Mouse (Mus musculus): ENCODE measurements around the gene Ankrd31.
"Not testable (repeated sequence)": the region's sequence is repeated elsewhere in the genome, so short reads cannot be mapped to it uniquely, and the experiment has no call there.

The Ankrd31 gene

DNA sequence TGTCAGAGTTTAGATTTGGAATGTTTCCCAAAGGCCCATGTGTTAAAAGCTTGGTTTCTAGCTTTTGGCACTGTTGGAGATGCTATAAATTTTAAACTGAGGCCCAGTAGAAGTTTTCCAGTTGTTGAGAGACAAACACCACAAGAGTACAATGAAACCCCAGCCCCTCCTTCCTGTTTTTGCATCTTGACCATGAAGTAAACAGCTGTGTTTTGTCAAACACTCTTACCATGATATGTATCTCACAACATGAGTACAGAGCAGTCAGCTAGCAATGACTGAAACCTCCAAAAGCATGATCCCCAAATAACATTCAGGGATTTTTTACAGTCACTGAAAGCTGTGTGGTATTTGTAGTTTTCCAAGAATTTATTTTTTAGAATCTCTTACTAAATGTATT lies 126.0 kb downstream of the Ankrd31 start:
- Histone ChIP-seq H3K9me3 (ENCODE audit: low read length) (no peaks in the 10 kb centered on the region), H3K4me1 (replicated peaks; ENCODE audit: low read depth, low read length) (no peaks in the 10 kb centered on the region), H3K27me3 (ENCODE audit: insufficient read depth, low read length) (peaks cover 5% of the 10 kb centered on the region), H3K4me3 (replicated peaks; ENCODE audit: low read length) (no peak overlapping the region), H3K36me3 (ENCODE audit: insufficient read depth, low read length) (no peaks in the 10 kb centered on the region)
- TF ChIP-seq NANOG (IDR thresholded peaks at IDR 0.05; ENCODE audit: borderline replicate concordance, low read length), result no peak
- TF ChIP-seq POU5F1 (IDR thresholded peaks at IDR 0.05; ENCODE audit: borderline replicate concordance, low read length), result no peak
- TF ChIP-seq CTCF (conservative IDR thresholded peaks at IDR 0.05; ENCODE audit: low read length), result no peak

DNA sequence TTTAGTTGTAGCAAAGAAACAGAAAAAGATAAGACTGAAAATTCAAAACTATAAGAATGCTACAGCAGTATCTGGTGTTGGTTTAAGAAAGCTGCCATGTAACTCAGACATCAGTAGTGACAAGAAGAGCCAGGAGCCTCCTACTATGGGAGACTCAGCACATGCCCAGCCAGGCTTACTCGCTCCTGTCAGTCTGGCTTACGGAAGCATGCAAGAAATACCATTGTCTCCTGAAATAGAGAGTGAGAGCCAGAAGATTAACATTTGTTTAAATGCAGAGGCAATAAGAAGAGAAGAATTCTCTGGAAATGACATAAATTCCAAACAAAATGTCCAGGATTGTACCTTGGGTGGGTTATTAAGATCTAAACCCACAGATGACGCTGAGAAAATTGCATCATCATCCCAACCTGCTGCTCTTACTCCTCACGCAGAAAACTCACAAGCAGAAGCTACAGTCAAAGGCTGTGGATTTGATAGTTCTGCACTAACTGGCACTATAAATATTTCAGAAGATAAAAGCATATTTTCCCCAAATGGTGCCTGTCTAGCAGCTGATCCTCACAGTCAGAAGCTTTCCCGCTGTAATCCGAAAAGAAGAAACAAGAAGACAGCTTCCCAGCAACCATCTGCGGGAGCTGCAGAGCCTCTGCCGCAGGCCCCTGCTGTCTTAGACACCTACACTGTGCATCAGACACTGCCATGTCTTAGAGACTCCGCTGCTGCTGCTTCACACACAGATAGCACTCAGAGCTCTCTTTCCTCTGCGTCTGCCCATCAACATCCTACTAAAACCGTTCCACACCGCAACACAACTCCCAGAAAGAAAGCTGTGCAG lies 130.4 kb downstream of the Ankrd31 start:
- no peak overlapping the region for H3K4me3 ChIP-seq (replicated peaks; ENCODE audit: low read length)
- no peaks in the 10 kb centered on the region for H3K9me3 ChIP-seq (ENCODE audit: low read length)
- no peaks in the 10 kb centered on the region for H3K36me3 ChIP-seq (ENCODE audit: insufficient read depth, low read length)
- TF ChIP-seq POU5F1 (IDR thresholded peaks at IDR 0.05; ENCODE audit: borderline replicate concordance, low read length) (no peak), CTCF (conservative IDR thresholded peaks at IDR 0.05; ENCODE audit: low read length) (no peak), NANOG (IDR thresholded peaks at IDR 0.05; ENCODE audit: borderline replicate concordance, low read length) (no peak)
- peaks cover 10% of the 10 kb centered on the region for H3K4me1 ChIP-seq (replicated peaks; ENCODE audit: low read depth, low read length)
- H3K27me3 ChIP-seq (ENCODE audit: insufficient read depth, low read length), result peaks cover 33% of the 10 kb centered on the region

DNA sequence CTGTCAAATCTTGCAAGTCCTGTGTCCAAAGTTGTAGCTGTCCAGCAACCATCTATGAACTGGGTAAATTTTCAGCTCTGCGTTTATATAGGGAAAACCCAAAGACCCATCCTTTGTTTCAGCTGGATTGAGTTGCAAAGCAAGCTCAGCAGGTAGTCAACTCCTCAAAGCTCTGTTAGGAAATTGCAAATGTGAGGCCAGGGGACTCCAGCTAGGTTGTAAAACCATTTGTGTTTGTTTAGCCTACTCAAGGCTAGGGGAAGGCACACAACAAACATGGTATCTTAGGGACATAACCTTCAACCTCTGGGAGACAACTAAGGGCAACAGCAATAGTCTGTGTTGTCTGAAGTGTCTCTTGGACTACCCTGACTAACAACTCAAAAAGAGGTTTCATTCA lies 136.5 kb downstream of the Ankrd31 start:
- Histone ChIP-seq H3K4me3 (replicated peaks; ENCODE audit: low read length) (no peak overlapping the region), H3K9me3 (ENCODE audit: low read length) (no peaks in the 10 kb centered on the region), H3K36me3 (ENCODE audit: insufficient read depth, low read length) (no peaks in the 10 kb centered on the region), H3K4me1 (replicated peaks; ENCODE audit: low read depth, low read length) (peaks cover 24% of the 10 kb centered on the region), H3K27me3 (ENCODE audit: insufficient read depth, low read length) (peaks cover 35% of the 10 kb centered on the region)
- TF ChIP-seq POU5F1 (IDR thresholded peaks at IDR 0.05; ENCODE audit: borderline replicate concordance, low read length), result no peak
- TF ChIP-seq NANOG (IDR thresholded peaks at IDR 0.05; ENCODE audit: borderline replicate concordance, low read length), result peak; percentile 85

DNA sequence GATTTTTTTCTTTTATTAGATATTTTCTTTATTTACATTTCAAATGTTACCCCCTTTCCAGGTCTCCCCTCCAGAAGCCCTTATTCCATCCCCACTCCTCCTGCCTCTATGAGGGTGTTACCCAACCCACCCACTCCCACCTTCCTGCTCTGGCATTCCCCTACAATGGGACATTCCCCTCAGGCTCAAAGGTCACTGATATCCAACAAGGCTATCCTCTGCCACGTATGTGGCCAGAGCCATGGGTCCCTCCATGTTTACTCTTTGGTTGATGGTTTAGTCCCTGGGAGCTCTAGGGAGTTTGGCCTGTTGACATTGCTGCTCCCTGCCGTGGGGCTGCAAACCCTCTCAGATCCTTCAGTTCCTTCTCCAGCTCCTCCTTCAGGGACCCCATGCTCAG lies 141.9 kb downstream of the Ankrd31 start:
- H3K4me3 ChIP-seq (replicated peaks; ENCODE audit: low read length), result no peak overlapping the region
- no peak for TF ChIP-seq POU5F1 (IDR thresholded peaks at IDR 0.05; ENCODE audit: borderline replicate concordance, low read length)
- TF ChIP-seq NANOG (IDR thresholded peaks at IDR 0.05; ENCODE audit: borderline replicate concordance, low read length), result no peak
- no peak for TF ChIP-seq CTCF (conservative IDR thresholded peaks at IDR 0.05; ENCODE audit: low read length)
- peaks cover 6% of the 10 kb centered on the region for H3K4me1 ChIP-seq (replicated peaks; ENCODE audit: low read depth, low read length)
- H3K36me3 ChIP-seq (ENCODE audit: insufficient read depth, low read length), result no peaks in the 10 kb centered on the region
- peaks cover 13% of the 10 kb centered on the region for H3K27me3 ChIP-seq (ENCODE audit: insufficient read depth, low read length)
- no peaks in the 10 kb centered on the region for H3K9me3 ChIP-seq (ENCODE audit: low read length)

DNA sequence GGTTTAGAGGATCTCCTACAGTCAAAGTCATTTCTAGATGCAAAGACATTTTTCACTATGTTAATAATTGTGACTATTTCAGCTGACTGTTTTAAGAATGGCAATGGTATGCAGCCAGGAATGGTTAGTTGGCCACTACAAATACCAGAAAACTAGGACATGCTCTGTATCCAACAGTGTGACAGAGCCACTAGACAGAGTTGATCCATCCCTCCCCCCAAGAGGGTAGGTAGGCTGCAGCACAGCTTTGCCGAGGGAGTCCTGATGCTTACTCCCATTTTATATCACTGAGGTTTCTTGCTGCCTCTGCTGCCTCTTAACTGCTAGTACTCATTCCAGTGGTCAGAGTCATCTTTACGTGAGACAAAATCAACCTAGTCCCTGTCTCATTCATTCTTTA lies 147.1 kb downstream of the Ankrd31 start:
- Histone ChIP-seq H3K4me3 (replicated peaks; ENCODE audit: low read length) (no peak overlapping the region), H3K27me3 (ENCODE audit: insufficient read depth, low read length) (peaks cover 10% of the 10 kb centered on the region), H3K9me3 (ENCODE audit: low read length) (no peaks in the 10 kb centered on the region), H3K36me3 (ENCODE audit: insufficient read depth, low read length) (no peaks in the 10 kb centered on the region), H3K4me1 (replicated peaks; ENCODE audit: low read depth, low read length) (no peaks in the 10 kb centered on the region)
- TF ChIP-seq NANOG (IDR thresholded peaks at IDR 0.05; ENCODE audit: borderline replicate concordance, low read length), result no peak
- TF ChIP-seq POU5F1 (IDR thresholded peaks at IDR 0.05; ENCODE audit: borderline replicate concordance, low read length), result no peak
- TF ChIP-seq CTCF (conservative IDR thresholded peaks at IDR 0.05; ENCODE audit: low read length), result no peak

DNA sequence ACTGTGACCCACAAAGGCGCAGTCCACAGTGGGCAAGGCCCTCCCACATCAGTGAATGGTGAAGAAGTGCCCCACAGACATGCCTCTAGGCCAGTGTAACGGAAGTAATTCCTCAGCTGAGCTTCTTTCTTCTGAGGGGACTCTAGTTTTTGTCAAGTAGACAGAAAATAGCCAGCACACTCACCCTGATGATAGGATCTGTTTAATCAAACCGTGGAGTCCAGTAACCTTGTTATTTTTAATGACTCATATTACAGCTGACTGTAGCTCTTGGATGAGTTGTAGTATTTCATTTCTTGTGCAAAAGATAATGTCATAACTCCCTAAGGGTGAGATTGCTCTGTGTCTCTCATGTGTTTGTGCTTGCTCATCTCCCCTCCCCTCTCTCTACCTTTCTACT lies 158.6 kb downstream of the Ankrd31 start:
- Histone ChIP-seq H3K36me3 (ENCODE audit: insufficient read depth, low read length) (no peaks in the 10 kb centered on the region), H3K4me3 (replicated peaks; ENCODE audit: low read length) (no peak overlapping the region), H3K9me3 (ENCODE audit: low read length) (no peaks in the 10 kb centered on the region), H3K4me1 (replicated peaks; ENCODE audit: low read depth, low read length) (peaks cover 24% of the 10 kb centered on the region), H3K27me3 (ENCODE audit: insufficient read depth, low read length) (no peaks in the 10 kb centered on the region)
- TF ChIP-seq CTCF (conservative IDR thresholded peaks at IDR 0.05; ENCODE audit: low read length) (no peak), POU5F1 (IDR thresholded peaks at IDR 0.05; ENCODE audit: borderline replicate concordance, low read length) (no peak), NANOG (IDR thresholded peaks at IDR 0.05; ENCODE audit: borderline replicate concordance, low read length) (no peak)

DNA sequence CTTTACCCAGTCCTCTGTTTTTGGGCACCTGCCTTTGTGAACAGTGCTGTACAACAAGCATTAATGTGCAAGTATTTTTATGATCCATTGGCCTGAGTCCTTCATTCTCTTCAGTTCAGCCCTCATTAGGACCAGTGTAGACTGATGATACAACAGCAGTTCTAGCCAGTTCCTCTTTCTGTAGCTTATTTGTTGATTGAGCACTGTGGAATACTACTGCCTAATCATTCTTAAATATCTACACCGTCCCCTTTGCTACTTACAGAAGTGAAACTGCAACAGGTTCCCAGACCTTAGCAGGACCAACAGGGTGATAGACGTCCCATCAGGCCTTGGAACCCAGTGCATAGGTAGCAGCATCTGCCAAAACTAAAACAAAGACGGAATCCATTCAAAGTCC lies 163.1 kb downstream of the Ankrd31 start:
- H3K27me3 ChIP-seq (ENCODE audit: insufficient read depth, low read length), result no peaks in the 10 kb centered on the region
- H3K36me3 ChIP-seq (ENCODE audit: insufficient read depth, low read length), result no peaks in the 10 kb centered on the region
- peaks cover 15% of the 10 kb centered on the region for H3K4me1 ChIP-seq (replicated peaks; ENCODE audit: low read depth, low read length)
- no peaks in the 10 kb centered on the region for H3K9me3 ChIP-seq (ENCODE audit: low read length)
- H3K4me3 ChIP-seq (replicated peaks; ENCODE audit: low read length), result no peak overlapping the region
- TF ChIP-seq POU5F1 (IDR thresholded peaks at IDR 0.05; ENCODE audit: borderline replicate concordance, low read length), result no peak
- TF ChIP-seq CTCF (conservative IDR thresholded peaks at IDR 0.05; ENCODE audit: low read length), result no peak
- TF ChIP-seq NANOG (IDR thresholded peaks at IDR 0.05; ENCODE audit: borderline replicate concordance, low read length), result no peak

DNA sequence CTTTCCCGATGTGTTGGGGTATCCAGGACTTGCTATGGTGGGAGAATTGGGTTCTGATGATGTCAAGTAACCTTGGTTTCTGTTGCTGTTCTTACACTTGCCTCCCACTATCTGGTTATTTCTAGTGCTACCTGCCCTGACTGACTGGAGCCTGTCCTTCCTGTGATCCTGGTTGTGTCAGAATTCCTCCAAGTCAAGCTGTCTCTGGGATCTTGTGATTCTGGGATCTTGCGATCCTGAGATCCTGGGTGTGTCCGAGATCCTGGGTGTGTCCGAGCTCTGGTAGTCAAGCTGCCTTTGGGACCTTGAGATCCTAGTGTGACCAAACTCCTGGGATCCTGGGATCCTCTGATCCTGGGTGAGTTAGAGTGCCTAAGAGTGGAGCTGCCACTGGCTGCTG lies 175.1 kb downstream of the Ankrd31 start:
- peaks cover 46% of the 10 kb centered on the region for H3K27me3 ChIP-seq (ENCODE audit: insufficient read depth, low read length)

More for the DNA sequence above, 175.1 kb downstream of the Ankrd31 start:
- peaks cover 33% of the 10 kb centered on the region for H3K4me1 ChIP-seq (replicated peaks; ENCODE audit: low read depth, low read length)
- not testable (repeated sequence) for H3K9me3 ChIP-seq (ENCODE audit: low read length); H3K36me3 ChIP-seq (ENCODE audit: insufficient read depth, low read length); H3K4me3 ChIP-seq (replicated peaks; ENCODE audit: low read length)

Data from E14TG2a.4 (cell line).